Mouse (Mus musculus) erythroblast, embryonic 14.5 days (primary cell): ENCODE data around the gene Olfr1306.

Experiments used
- GATA1 ChIP-seq: IDR thresholded peaks from 2 replicates; pipeline ENCODE4 v1.6.1; 2012; ENCODE audit warnings: low read length, inconsistent platforms, mixed read lengths
- TAL1 ChIP-seq: IDR thresholded peaks from 3 replicates; pipeline ENCODE4 v1.6.1; 2012; ENCODE audit warnings: low read length, inconsistent platforms, mixed read lengths

- TF ChIP-seq TAL1 (no peak), GATA1 (no peak)
Observed at GRCm38 (mm10) chr2:111877049-111877448, 39.0 kb downstream of the Olfr1306 start, which contains the start of gene Olfr1305.
